Comparison of ENCODE assay signal across 10 mouse cellular contexts in the genomic region with DNA sequence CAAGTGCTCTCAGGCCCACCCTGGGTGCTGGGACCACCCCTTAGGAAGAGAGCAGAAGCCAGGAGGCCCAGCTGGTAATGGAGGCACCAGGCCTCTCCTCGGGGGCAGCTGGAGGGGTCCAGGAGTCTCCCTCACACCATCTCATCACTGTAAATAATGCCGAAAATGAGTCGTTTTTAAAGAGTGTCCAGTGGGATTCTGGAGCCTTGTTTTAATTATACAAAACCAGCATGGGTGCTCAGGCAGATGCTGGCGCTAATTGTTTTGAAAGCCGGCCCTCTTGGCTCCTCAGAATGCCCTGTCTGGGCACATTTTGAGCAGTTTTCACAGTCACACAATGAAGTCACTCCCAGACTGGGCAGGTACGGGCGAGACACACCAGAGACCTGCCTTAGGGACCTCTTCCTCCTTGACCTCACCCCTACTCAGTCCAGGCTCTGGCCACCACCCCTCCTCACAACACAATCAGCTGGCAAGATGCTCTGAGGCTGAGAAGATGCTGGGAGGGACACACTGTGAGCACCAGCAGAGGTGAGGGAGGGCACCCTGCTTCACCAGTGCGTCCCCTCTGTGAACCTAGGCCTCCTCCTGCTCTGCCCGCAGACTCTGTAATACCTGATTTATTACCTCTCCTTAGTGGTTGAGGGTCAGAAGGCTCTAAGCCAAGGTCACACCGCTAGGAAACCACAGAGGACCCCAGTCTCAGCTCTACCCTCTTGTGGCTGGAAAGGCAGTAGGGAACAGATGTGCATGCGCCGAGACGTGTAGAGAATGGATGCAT.
DNase-seq lines count a peak whose midpoint lies in the region; ATAC-seq and TF ChIP-seq lines count a peak whose summit lies in the region.
"Had no signal": no experiment of that assay in that cellular context is flagged by ENCODE, and none has a peak within 500 bp of the region (broad histone marks: within the 10 kb centered on the region; RNA-seq: fewer than 3 reads in every experiment).

No protein-coding gene starts in this region.

- peak; percentile 40; the same call in 1 of the 2 replicates for ATAC-seq in kidney, embryonic 14.5 days (ENCODE audit: low FRiP score, low TSS enrichment)
- ATAC-seq in forebrain, embryonic 15.5 days (replicated peaks) = no peak
- ATAC-seq in limb, embryonic 12.5 days (ENCODE audit: insufficient number of reproducible peaks, insufficient read depth, low FRiP score, low TSS enrichment, low read depth) = 0 out of 2 replicates have a peak, but pooled peaks have one; percentile 22
- ATAC-seq in neural tube, embryonic 11.5 days (ENCODE audit: insufficient read depth, low FRiP score, low TSS enrichment) = peak; percentile 74
- no peak for ATAC-seq in heart, embryonic 11.5 days (replicated peaks; ENCODE audit: insufficient number of reproducible peaks, low FRiP score, low TSS enrichment)

- no peak for TF ChIP-seq CTCF in layer of hippocampus, adult 2 months (conservative IDR thresholded peaks at IDR 0.05)

- peaks cover 15% of the 10 kb centered on the region for H3K4me1 ChIP-seq in kidney, embryonic 14.5 days (ENCODE audit: control insufficient read depth, insufficient read depth, low read length)
- peaks cover 38% of the 10 kb centered on the region for H3K4me1 ChIP-seq in forebrain, embryonic 15.5 days
- peaks cover 37% of the 10 kb centered on the region for H3K4me1 ChIP-seq in limb, embryonic 12.5 days (replicated peaks)
- H3K4me1 ChIP-seq in neural tube, embryonic 11.5 days (ENCODE audit: control insufficient read depth, insufficient read depth, low read length) = peaks cover 25% of the 10 kb centered on the region
- no peaks in the 10 kb centered on the region for H3K4me1 ChIP-seq in heart, embryonic 11.5 days (ENCODE audit: control insufficient read depth, insufficient read depth, low read length)

- no peak overlapping the region for H3K4me3 ChIP-seq in kidney, embryonic 14.5 days (ENCODE audit: low read length)
- no peak overlapping the region for H3K4me3 ChIP-seq in forebrain, embryonic 15.5 days
- H3K4me3 ChIP-seq in limb, embryonic 12.5 days (replicated peaks) = no peak overlapping the region
- H3K4me3 ChIP-seq in neural tube, embryonic 11.5 days (ENCODE audit: low read depth, low read length) = no peak overlapping the region
- H3K4me3 ChIP-seq in heart, embryonic 11.5 days (ENCODE audit: low read depth, low read length) = no peak overlapping the region
- H3K4me3 ChIP-seq in layer of hippocampus, adult 2 months = no peak overlapping the region
- H3K4me3 ChIP-seq: heart, adult 2 months had no signal

- H3K4me2 ChIP-seq in kidney, embryonic 14.5 days (replicated peaks; ENCODE audit: low read depth, low read length) = no peak overlapping the region
- H3K4me2 ChIP-seq in forebrain, embryonic 15.5 days (replicated peaks) = peak overlapping the region; percentile 32; the same call in 1 of the 2 replicates
- no peak overlapping the region for H3K4me2 ChIP-seq in limb, embryonic 12.5 days
- H3K4me2 ChIP-seq in neural tube, embryonic 11.5 days (ENCODE audit: low read depth) = no peak overlapping the region; the same call in 1 of the 2 replicates
- H3K4me2 ChIP-seq in heart, embryonic 11.5 days = no peak overlapping the region

- no peaks in the 10 kb centered on the region for H3K36me3 ChIP-seq in kidney, embryonic 14.5 days (ENCODE audit: control insufficient read depth, insufficient read depth, low read length)
- H3K36me3 ChIP-seq in forebrain, embryonic 15.5 days = no peaks in the 10 kb centered on the region
- no peaks in the 10 kb centered on the region for H3K36me3 ChIP-seq in limb, embryonic 12.5 days
- no peaks in the 10 kb centered on the region for H3K36me3 ChIP-seq in neural tube, embryonic 11.5 days (ENCODE audit: control insufficient read depth, insufficient read depth, low read length)
- no peaks in the 10 kb centered on the region for H3K36me3 ChIP-seq in heart, embryonic 11.5 days (ENCODE audit: control insufficient read depth, insufficient read depth, low read length)

- DNase-seq in kidney, postnatal 36 days = no peak
- peak; percentile 53 for DNase-seq in neural tube, embryonic 11.5 days (ENCODE audit: low spot score)
- no peak for DNase-seq in heart, adult 8-10 months (ENCODE audit: low spot score)
- DNase-seq in layer of hippocampus, adult 2 months (ENCODE audit: low spot score in 2 of 2) = no peak
- DNase-seq: B cell, adult 2 months; heart, adult 2 months had no signal

- 31% methylated on average over 13 of the region's 13 CpGs for WGBS in kidney, embryonic 14.5 days
- 44% methylated on average over 13 of the region's 13 CpGs for WGBS in forebrain, embryonic 15.5 days
- WGBS in limb, embryonic 12.5 days = 21% methylated on average over 13 of the region's 13 CpGs
- 41% methylated on average over 13 of the region's 13 CpGs for WGBS in neural tube, embryonic 11.5 days
- 64% methylated on average over 13 of the region's 13 CpGs for whole genome bisulfite sequencing in heart, embryonic 11.5 days (ENCODE audit: insufficient replicate concordance)

- H3K9me3 ChIP-seq in kidney, embryonic 14.5 days (ENCODE audit: control insufficient read depth, low read length) = no peaks in the 10 kb centered on the region
- H3K9me3 ChIP-seq in forebrain, embryonic 15.5 days = no peaks in the 10 kb centered on the region
- H3K9me3 ChIP-seq in limb, embryonic 12.5 days = no peaks in the 10 kb centered on the region
- no peaks in the 10 kb centered on the region for H3K9me3 ChIP-seq in neural tube, embryonic 11.5 days (ENCODE audit: control insufficient read depth, low read length)
- no peaks in the 10 kb centered on the region for H3K9me3 ChIP-seq in heart, embryonic 11.5 days (replicated peaks; ENCODE audit: control insufficient read depth, low read length)

- H3K27ac ChIP-seq in kidney, embryonic 14.5 days (ENCODE audit: low read depth, low read length) = no peak overlapping the region
- peak overlapping the region; percentile 85 for H3K27ac ChIP-seq in forebrain, embryonic 15.5 days (replicated peaks)
- H3K27ac ChIP-seq in limb, embryonic 12.5 days = no peak overlapping the region
- peak overlapping the region; percentile 94 for H3K27ac ChIP-seq in neural tube, embryonic 11.5 days (ENCODE audit: low read depth, low read length)
- H3K27ac ChIP-seq in heart, embryonic 11.5 days (ENCODE audit: low read depth, low read length) = no peak overlapping the region
- no peak overlapping the region for H3K27ac ChIP-seq in layer of hippocampus, adult 2 months
- H3K27ac ChIP-seq: heart, adult 2 months had no signal

- no peaks in the 10 kb centered on the region for H3K27me3 ChIP-seq in kidney, embryonic 14.5 days (ENCODE audit: control insufficient read depth, insufficient read depth, low read length)
- H3K27me3 ChIP-seq in forebrain, embryonic 15.5 days = peaks cover 36% of the 10 kb centered on the region; the same call in 1 of the 2 replicates
- peaks cover 49% of the 10 kb centered on the region for H3K27me3 ChIP-seq in limb, embryonic 12.5 days
- no peaks in the 10 kb centered on the region for H3K27me3 ChIP-seq in neural tube, embryonic 11.5 days (ENCODE audit: control insufficient read depth, insufficient read depth, low read length)
- H3K27me3 ChIP-seq in heart, embryonic 11.5 days (ENCODE audit: control insufficient read depth, insufficient read depth, low read length) = no peaks in the 10 kb centered on the region

- H3K9ac ChIP-seq in kidney, embryonic 14.5 days (ENCODE audit: low read depth, low read length) = no peak overlapping the region
- no peak overlapping the region for H3K9ac ChIP-seq in forebrain, embryonic 15.5 days (replicated peaks)
- no peak overlapping the region for H3K9ac ChIP-seq in limb, embryonic 12.5 days (replicated peaks)
- peak overlapping the region; percentile 41; the same call in 1 of the 2 replicates for H3K9ac ChIP-seq in neural tube, embryonic 11.5 days (ENCODE audit: low read length)
- no peak overlapping the region for H3K9ac ChIP-seq in heart, embryonic 11.5 days (ENCODE audit: low read depth, low read length)

Comparison
In these comparisons a context has a peak if more than half of its experiments do, and no peak if none do; other contexts are left out.
1. ATAC-seq: peak in kidney, embryonic 14.5 days (single experiment), limb, embryonic 12.5 days (single experiment) and neural tube, embryonic 11.5 days (single experiment); none in forebrain, embryonic 15.5 days (single experiment) and heart, embryonic 11.5 days (single experiment).
2. H3K27ac ChIP-seq: peak in forebrain, embryonic 15.5 days (single experiment) and neural tube, embryonic 11.5 days (single experiment); none in kidney, embryonic 14.5 days (single experiment), limb, embryonic 12.5 days (single experiment), heart, embryonic 11.5 days (single experiment) and layer of hippocampus, adult 2 months (single experiment).